14 mouse cellular contexts compared by ENCODE assay signal in the genomic region with DNA sequence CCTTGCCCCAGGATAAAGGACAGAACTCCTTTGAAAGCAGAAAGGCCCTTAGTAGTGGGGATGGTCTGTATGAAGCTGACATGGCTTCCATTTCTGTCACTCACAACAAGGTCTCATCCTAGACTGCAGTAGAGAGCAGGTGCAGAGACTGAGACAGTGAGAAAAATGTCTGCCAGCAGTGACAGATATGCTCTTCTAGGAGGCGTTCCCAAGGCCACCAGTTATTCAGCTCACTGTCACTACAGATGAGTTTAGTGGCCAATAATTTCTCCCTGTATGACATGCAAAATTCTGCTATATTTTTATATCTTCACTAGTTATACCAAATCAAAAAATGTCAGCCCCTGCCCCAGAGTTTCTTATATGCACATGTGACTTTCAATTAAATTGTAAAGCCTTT.
DNase-seq lines count a peak whose midpoint lies in the region.
"Had no signal": no experiment of that assay in that cellular context is flagged by ENCODE, and none has a peak within 500 bp of the region (broad histone marks: within the 10 kb centered on the region; RNA-seq: fewer than 3 reads in every experiment).

No protein-coding gene starts in this region.

- intact Hi-C loops in left cerebral cortex, postnatal 25 days (cut with DNase I), result no loop called here

- DNase-seq in adrenal gland, adult (ENCODE audit: inconsistent age in 2 of 2, low spot score in 1 of 2), result peak; percentile 46 to 78
- no peak for DNase-seq in adrenal gland, postnatal 4 days (ENCODE audit: low spot score in 2 of 2)
- DNase-seq in adrenal gland, postnatal 10 days, result peak; percentile 28
- DNase-seq in adrenal gland, adult 8-10 months, result no peak
- DNase-seq in adrenal gland, postnatal 14 days, result peak; percentile 34
- DNase-seq in adrenal gland, postnatal 36 days, result peak; percentile 56 to 57
- no peak for DNase-seq in left cerebral cortex, postnatal 25 days (ENCODE audit: low spot score in 2 of 2)
- DNase-seq: B cell, adult 2 months; cerebellum, adult 11-12 months; cerebellum, adult 2 months; cerebellum, adult 9-10 months; cerebellum, postnatal 10 days; cerebellum, postnatal 25 days; forebrain, postnatal 0 days had no signal

Comparison
In these comparisons a context has a peak if more than half of its experiments do, and no peak if none do; other contexts are left out.
1. DNase-seq: peak in adrenal gland, adult (2 of 2), adrenal gland, postnatal 10 days (single experiment), adrenal gland, postnatal 14 days (single experiment) and adrenal gland, postnatal 36 days (2 of 2); none in adrenal gland, postnatal 4 days (0 of 2), adrenal gland, adult 8-10 months (single experiment) and left cerebral cortex, postnatal 25 days (0 of 2).